Mouse (Mus musculus): ENCODE measurements around the gene Btbd35f10. TPM values are rescaled to one million over a fixed set of nuclear protein-coding genes. Genes with fewer than 3 reads are reported as not detected.
"Not testable (repeated sequence)": the region's sequence is repeated elsewhere in the genome, so short reads cannot be mapped to it uniquely, and the experiment has no call there.

Gene Btbd35f10
- not detected for polyA plus RNA-seq (2017; shearing (Covaris generic))

- ATAC-seq, result not testable (repeated sequence)
Measured at GRCm38 (mm10) chrX:3752785-3753184, at the start of gene Btbd35f10. Gene Btbd35f10, minus strand, starts transcription at chrX:3752885.

Other genes with a start within 250 kb of the Btbd35f10 start
- not detected for gene Btbd35f18, start 52.7 kb downstream of the Btbd35f10 start, polyA plus RNA-seq (2017; shearing (Covaris generic))
- not detected for gene Btbd35f16, start 204.1 kb upstream of the Btbd35f10 start, polyA plus RNA-seq (2017; shearing (Covaris generic))